Mouse (Mus musculus) hindbrain, embryonic 12.5 days (tissue): ENCODE results near the gene Ece2. TPM values are rescaled to one million over a fixed set of nuclear protein-coding genes. Genes with fewer than 3 reads are reported as not detected.

Source experiments
- ATAC-seq: fragments of 200-750 bp; cut with Nextera tagmentation; 2 replicates; pipeline ENCODE4 v1.8.0; 2017; ENCODE audit warnings: moderate TSS enrichment; ENCODE audit not compliant: low FRiP score
- H3K27ac ChIP-seq: fragments of 300-500 bp; sonication (generic); 2 replicates; pipeline ENCODE4 v1.5.1; 2016; ENCODE audit warnings: mild to moderate bottlenecking
- H3K27me3 ChIP-seq: fragments of 300-500 bp; sonication (generic); 2 replicates; pipeline ENCODE4 v1.6.1; 2016; ENCODE audit warnings: mild to moderate bottlenecking
- H3K36me3 ChIP-seq: fragments of 300-500 bp; sonication (generic); 2 replicates; pipeline ENCODE4 v1.6.1; 2016; ENCODE audit warnings: mild to moderate bottlenecking
- H3K4me1 ChIP-seq: fragments of 300-500 bp; sonication (generic); 2 replicates; pipeline ENCODE4 v1.6.1; 2016
- H3K4me2 ChIP-seq: fragments of 300-500 bp; sonication (generic); replicated peaks from 2 replicates; pipeline ENCODE4 v1.6.1; 2016; ENCODE audit warnings: mild to moderate bottlenecking
- H3K4me3 ChIP-seq: fragments of 300-500 bp; sonication (generic); 2 replicates; pipeline ENCODE4 v1.5.1; 2016; ENCODE audit warnings: mild to moderate bottlenecking
- H3K9ac ChIP-seq: fragments of 300-500 bp; sonication (generic); 2 replicates; pipeline ENCODE4 v1.6.1; 2016; ENCODE audit warnings: mild to moderate bottlenecking, moderate library complexity
- H3K9me3 ChIP-seq: fragments of 300-500 bp; sonication (generic); replicated peaks from 2 replicates; pipeline ENCODE4 v1.6.1; 2016; ENCODE audit warnings: mild to moderate bottlenecking
- WGBS: fragments of 180-500 bp; shearing (Covaris S2); methylation state at CpG from one replicate; pipeline ENCODE4 v1.1.7; 2016; 5-methylcytosine and 5-hydroxymethylcytosine counted together
- polyA plus RNA-seq: library from polyadenylated mRNA; unstranded; fragments of >200 nt; fragmentation: Nextera tagmentation; extraction: Ambion mirVana; gene quantifications from 2 replicates; pipeline ENCODE4 v1.2.1, GENCODE M21; 2016

Gene Ece2
- polyA plus RNA-seq, 1 experiment from 2014 or later = 7.7 TPM

DNA sequence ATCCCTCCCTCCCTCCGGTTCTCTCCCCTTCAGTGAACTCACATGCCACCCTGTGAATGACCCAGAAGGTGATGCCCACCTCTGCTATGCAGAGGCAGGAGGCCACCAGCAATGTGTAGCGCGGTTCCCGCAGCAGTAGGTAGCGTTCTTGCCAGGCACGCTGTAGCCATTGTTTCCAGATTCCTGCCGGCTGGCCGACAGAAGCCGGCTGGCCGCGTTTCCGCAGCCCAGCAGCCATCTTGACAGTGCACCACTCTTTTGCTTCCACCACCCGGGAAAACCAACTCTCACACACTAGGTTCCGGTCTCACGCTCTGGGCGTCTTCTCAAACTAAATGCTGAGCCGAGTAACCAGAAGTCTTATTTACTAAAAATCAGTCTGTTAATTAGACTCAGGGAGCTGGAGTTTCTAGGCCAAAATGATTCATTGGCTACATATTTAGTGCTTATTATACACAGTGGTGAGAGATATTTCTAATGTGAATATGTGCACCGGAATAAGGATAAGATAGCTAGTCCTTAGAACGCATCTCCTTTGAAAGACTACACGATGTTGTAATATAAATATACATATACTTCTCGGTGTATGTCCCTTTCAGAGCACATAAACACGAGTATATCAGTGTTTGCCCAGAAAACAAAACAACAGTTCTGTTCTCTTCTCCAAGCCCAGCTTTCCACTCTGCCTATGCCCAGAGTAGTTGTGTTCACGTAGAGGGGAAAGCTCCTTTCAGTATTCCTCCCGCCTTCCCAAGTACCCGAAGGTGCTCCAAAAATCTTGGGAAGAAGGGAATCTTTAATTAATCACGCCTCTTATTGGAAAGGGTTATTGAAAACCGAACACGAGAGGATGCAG lies 18.9 kb upstream of the Ece2 start:
- Histone ChIP-seq H3K4me2 (peak overlapping the region; percentile 81), H3K27ac (peak overlapping the region; percentile 90), H3K4me1 (peaks cover 18% of the 10 kb centered on the region), H3K9ac (peak overlapping the region; percentile 90), H3K4me3 (peak overlapping the region; percentile 79), H3K36me3 (peaks cover 28% of the 10 kb centered on the region), H3K9me3 (no peaks in the 10 kb centered on the region), H3K27me3 (no peaks in the 10 kb centered on the region)
- under 1% methylated on average over 28 of the region's 28 CpGs for WGBS
- ATAC-seq = peak; percentile 73

DNA sequence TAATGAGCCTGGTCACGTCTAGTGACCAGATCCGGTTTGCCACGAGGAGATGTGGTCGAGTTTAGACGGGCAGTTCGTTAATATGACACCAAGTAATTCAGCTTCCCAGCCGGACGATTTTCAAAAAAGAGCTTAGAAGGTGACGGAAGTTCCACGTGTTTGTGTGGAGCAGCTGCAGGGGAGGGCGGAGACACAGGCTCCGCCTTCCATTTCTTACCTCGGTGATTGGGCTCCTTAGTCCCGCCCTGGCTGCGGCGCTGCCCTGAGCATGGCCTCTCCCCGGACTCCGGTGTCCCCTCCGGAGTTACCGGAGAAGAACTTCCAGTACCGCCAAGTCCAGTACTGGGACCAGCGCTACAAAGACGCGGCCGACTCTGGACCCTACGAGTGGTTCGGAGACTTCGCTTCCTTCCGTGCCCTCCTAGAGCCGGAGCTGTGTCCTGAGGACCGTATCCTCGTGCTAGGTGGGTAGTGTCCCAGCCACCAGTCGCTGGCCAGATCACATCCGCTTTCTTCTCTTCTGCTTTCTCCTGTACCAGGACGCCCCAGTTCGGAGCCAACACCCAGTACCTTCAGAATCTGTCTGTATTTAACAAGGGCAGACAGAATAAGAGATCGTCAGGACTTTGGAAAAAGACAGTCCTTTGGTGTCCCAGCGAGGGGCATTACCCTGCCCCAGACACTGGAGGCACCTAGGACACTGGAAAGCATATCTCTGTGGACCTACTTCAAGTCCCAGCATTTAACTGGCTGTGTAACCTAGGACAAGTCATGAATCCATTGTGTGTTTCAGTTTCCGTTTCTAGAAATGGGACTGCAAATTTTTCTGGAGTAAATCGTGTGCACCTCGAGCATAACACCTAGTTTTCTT lies 18.0 kb upstream of the Ece2 start, which contains the start of the genes Eef1akmt4, Gm49333 and Alg3:
Eef1akmt4 (plus strand) TSS at position 237 of the 871 bp plus-strand sequence.
Gm49333 (plus strand) TSS at position 254 of the 871 bp plus-strand sequence.
Alg3 (minus strand) TSS at position 379 of the 871 bp plus-strand sequence.
- H3K4me1 ChIP-seq = peaks cover 18% of the 10 kb centered on the region
- WGBS = 2% methylated on average over 41 of the region's 41 CpGs
- no peaks in the 10 kb centered on the region for H3K27me3 ChIP-seq
- peak within 1 kb of the TSS; percentile 79 for H3K4me3 ChIP-seq
- H3K36me3 ChIP-seq = peaks cover 19% of the 10 kb centered on the region
- peak within 1 kb of the TSS; percentile 90 for H3K9ac ChIP-seq
- H3K9me3 ChIP-seq = no peaks in the 10 kb centered on the region
- H3K27ac ChIP-seq = peak within 1 kb of the TSS; percentile 90
- ATAC-seq = peak; percentile 92
- peak within 1 kb of the TSS; percentile 81 for H3K4me2 ChIP-seq

- peak overlapping the region; percentile 93 for H3K27ac ChIP-seq
Observed at GRCm38 (mm10) chr16:20619541-20620398, 9.9 kb upstream of the Ece2 start.

DNA sequence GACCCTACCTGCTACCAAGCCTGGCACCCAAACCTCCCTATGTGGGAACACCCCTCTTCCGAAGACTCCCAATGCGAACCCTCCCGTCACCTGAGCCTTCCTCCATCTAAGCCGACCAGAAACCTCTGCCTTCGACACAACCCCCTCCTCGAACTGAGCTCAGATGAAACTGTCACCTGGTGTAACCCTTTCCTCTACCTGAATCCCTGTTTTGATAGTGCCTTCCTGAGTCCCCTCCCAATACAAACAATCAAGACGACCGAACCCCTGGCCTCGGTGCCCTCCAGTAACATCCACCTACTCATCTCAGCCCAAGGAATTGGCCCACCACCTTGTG lies 9.3 kb upstream of the Ece2 start:
- Histone ChIP-seq H3K27me3 (peaks cover 10% of the 10 kb centered on the region), H3K27ac (peak overlapping the region; percentile 93), H3K4me2 (peak overlapping the region; percentile 95), H3K9ac (peak overlapping the region; percentile 89), H3K4me3 (peak overlapping the region; percentile 82), H3K4me1 (peaks cover 25% of the 10 kb centered on the region), H3K36me3 (no peaks in the 10 kb centered on the region), H3K9me3 (no peaks in the 10 kb centered on the region)
- WGBS = 1% methylated on average over 9 of the region's 9 CpGs
- peak; percentile 24 for ATAC-seq

More at GRCm38 (mm10) chr16:20619541-20620398, 9.9 kb upstream of the Ece2 start:
- WGBS = 2% methylated on average over 71 of the region's 83 CpGs
- peak overlapping the region; percentile 89 for H3K9ac ChIP-seq
- ATAC-seq = peak; percentile 35
- H3K4me3 ChIP-seq = peak overlapping the region; percentile 82
- peaks cover 25% of the 10 kb centered on the region for H3K4me1 ChIP-seq
- H3K27me3 ChIP-seq = peaks cover 10% of the 10 kb centered on the region
- no peaks in the 10 kb centered on the region for H3K36me3 ChIP-seq
- H3K9me3 ChIP-seq = no peaks in the 10 kb centered on the region
- peak overlapping the region; percentile 95 for H3K4me2 ChIP-seq

GRCm38 (mm10) chr16:20620751-20621190 lies 8.9 kb upstream of the Ece2 start:
- H3K9me3 ChIP-seq = no peaks in the 10 kb centered on the region
- peaks cover 25% of the 10 kb centered on the region for H3K4me1 ChIP-seq
- peaks cover 10% of the 10 kb centered on the region for H3K27me3 ChIP-seq
- H3K4me3 ChIP-seq = peak overlapping the region; percentile 82
- WGBS = under 1% methylated on average over 32 of the region's 32 CpGs
- ATAC-seq = peak; percentile 32
- no peaks in the 10 kb centered on the region for H3K36me3 ChIP-seq
- H3K9ac ChIP-seq = peak overlapping the region; percentile 89
- H3K4me2 ChIP-seq = peak overlapping the region; percentile 95
- peak overlapping the region; percentile 93 for H3K27ac ChIP-seq

DNA sequence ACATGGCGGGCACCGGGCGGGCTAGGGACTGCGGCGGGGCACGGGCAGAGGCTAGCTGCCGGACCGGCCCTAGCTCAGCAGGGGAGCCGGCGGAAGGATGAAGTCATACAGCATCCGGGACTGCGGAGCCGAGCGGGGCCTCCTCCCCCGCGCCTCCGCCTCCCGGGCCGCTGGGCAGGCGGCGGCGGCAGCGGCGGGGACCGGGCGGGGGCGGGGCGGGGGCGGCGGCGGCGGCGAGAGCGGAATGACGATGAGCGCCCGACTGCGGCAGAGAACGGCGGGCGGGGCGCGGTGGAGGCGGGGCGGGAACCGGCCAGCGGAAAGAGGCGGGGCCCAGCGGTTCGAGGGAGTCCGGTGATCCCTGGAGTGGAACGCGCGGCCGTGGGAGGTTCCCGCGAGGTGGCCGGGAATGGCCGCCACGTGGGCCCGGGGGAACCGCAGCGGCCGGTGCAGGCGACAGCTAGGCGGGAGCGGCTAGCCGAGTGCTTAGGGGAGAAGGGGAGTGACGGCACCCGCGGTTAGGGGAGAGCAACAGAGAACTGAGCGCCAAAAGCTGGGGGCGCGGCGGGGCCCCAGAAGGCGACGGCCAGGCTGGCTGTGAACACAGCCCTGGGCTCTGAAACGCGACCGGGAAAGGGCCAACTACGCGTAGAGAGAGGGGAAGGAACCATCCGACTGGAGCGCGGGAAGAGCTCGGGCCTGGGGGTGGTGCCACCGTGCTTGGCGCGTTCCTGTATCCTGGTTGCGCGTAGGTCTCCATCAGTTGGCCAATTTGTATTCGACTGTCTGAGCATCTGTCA lies 8.2 kb upstream of the Ece2 start, which contains the start of gene Camk2n2:
Camk2n2 (minus strand) TSS at position 97 of the 800 bp plus-strand sequence.
- H3K27ac ChIP-seq = peak within 1 kb of the TSS; percentile 93
- H3K9ac ChIP-seq = peak within 1 kb of the TSS; percentile 89
- peaks cover 11% of the 10 kb centered on the region for H3K27me3 ChIP-seq
- H3K4me1 ChIP-seq = peaks cover 25% of the 10 kb centered on the region
- peak within 1 kb of the TSS; percentile 82 for H3K4me3 ChIP-seq
- peak; percentile 51 for ATAC-seq
- no peaks in the 10 kb centered on the region for H3K36me3 ChIP-seq
- WGBS = 1% methylated on average over 74 of the region's 92 CpGs
- H3K4me2 ChIP-seq = peak within 1 kb of the TSS; percentile 95
- no peaks in the 10 kb centered on the region for H3K9me3 ChIP-seq

- no peaks in the 10 kb centered on the region for H3K36me3 ChIP-seq
- peak overlapping the region; percentile 89 for H3K9ac ChIP-seq
- no peaks in the 10 kb centered on the region for H3K9me3 ChIP-seq
- peak overlapping the region; percentile 82 for H3K4me3 ChIP-seq
- H3K4me1 ChIP-seq = peaks cover 25% of the 10 kb centered on the region
- peaks cover 14% of the 10 kb centered on the region for H3K27me3 ChIP-seq
- H3K27ac ChIP-seq = peak overlapping the region; percentile 93
- peak overlapping the region; percentile 95 for H3K4me2 ChIP-seq
- ATAC-seq = peak; percentile 47
- WGBS = under 1% methylated on average over 36 of the region's 37 CpGs
Observed at GRCm38 (mm10) chr16:20621991-20622685, 7.5 kb upstream of the Ece2 start.

DNA sequence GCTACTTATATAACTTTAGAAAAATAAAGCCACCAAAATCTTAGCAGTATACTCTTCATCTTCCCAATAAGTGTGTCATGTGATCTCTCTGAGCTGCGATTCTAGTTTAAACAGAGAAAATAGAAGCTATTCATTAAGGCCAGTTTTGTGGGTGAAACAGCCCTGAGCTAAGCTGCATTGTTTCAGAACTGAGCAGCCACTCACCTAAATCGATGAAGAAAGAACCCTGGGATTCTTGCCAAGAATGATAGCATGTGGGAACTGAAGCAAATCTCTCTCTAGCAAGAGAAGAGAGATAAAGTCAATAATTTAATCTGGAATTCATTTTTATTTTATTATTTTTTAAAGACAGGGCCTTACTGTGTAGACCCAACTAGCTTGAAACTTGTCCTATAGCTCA lies 6.4 kb upstream of the Ece2 start:
- no peak overlapping the region for H3K27ac ChIP-seq
- H3K9ac ChIP-seq = no peak overlapping the region
- ATAC-seq = no peak
- H3K36me3 ChIP-seq = no peaks in the 10 kb centered on the region
- 0 out of 2 replicates have a peak overlapping the region, but pooled peaks have one; percentile 95 for H3K4me2 ChIP-seq
- H3K27me3 ChIP-seq = peaks cover 14% of the 10 kb centered on the region
- peaks cover 25% of the 10 kb centered on the region for H3K4me1 ChIP-seq
- H3K9me3 ChIP-seq = no peaks in the 10 kb centered on the region
- WGBS = 60% methylated on average over 2 of the region's 2 CpGs
- no peak overlapping the region for H3K4me3 ChIP-seq

- no peak for ATAC-seq
- no peak overlapping the region for H3K27ac ChIP-seq
- H3K9me3 ChIP-seq = no peaks in the 10 kb centered on the region
- H3K36me3 ChIP-seq = peaks cover 3% of the 10 kb centered on the region; the same call in 1 of the 2 replicates
- H3K4me1 ChIP-seq = peaks cover 17% of the 10 kb centered on the region
- peaks cover 9% of the 10 kb centered on the region; the same call in 1 of the 2 replicates for H3K27me3 ChIP-seq
- 59% methylated on average over 11 of the region's 11 CpGs for WGBS
- no peak overlapping the region for H3K4me3 ChIP-seq
- no peak overlapping the region for H3K9ac ChIP-seq
- H3K4me2 ChIP-seq = peak overlapping the region; percentile 97; the same call in 1 of the 2 replicates
Observed at GRCm38 (mm10) chr16:20628871-20629391, 697 bp upstream of the Ece2 start.

DNA sequence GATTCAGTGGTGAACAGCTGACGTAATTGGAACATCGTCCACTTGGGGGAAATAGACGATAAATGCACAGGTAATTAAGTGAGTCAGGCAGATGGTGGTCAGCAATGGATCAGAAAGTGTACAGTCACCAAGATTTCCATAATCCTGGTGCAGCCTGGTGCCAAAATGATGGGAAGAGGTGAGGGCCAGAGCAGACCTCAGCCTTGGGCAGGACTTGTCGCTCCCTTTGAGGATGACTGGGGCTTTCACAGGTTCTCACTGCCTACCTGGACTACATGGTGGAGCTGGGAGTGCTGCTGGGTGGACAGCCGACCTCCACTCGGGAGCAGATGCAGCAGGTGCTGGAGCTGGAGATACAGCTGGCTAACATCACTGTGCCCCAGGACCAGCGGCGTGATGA lies 7.8 kb downstream of the Ece2 start:
- no peaks in the 10 kb centered on the region for H3K27me3 ChIP-seq
- no peak for ATAC-seq
- peaks cover 3% of the 10 kb centered on the region; the same call in 1 of the 2 replicates for H3K36me3 ChIP-seq
- H3K4me3 ChIP-seq = no peak overlapping the region
- H3K9ac ChIP-seq = no peak overlapping the region
- no peak overlapping the region for H3K4me2 ChIP-seq
- 80% methylated on average over 8 of the region's 8 CpGs for whole genome bisulfite sequencing
- H3K27ac ChIP-seq = no peak overlapping the region
- no peaks in the 10 kb centered on the region for H3K9me3 ChIP-seq
- no peaks in the 10 kb centered on the region for H3K4me1 ChIP-seq
